Mouse (Mus musculus): ENCODE data around the gene Mettl24. TPM values are rescaled to one million over a fixed set of nuclear protein-coding genes. Genes with fewer than 3 reads are reported as not detected.
A peak's percentile ranks its signal among the peaks of the same experiment; 100 is the strongest.

Gene Mettl24
- polyA plus RNA-seq, 1 experiment: 0.62 TPM

GRCm38 (mm10) chr10:40672587-40673296 is 10.3 kb upstream of the Mettl24 start:
- no peak for TF ChIP-seq CTCF (IDR thresholded peaks at IDR 0.05; ENCODE audit: borderline replicate concordance, insufficient read depth, low read depth, low read length)
- no peak for TF ChIP-seq POLR2A (IDR thresholded peaks at IDR 0.05; ENCODE audit: borderline replicate concordance, insufficient read depth, low read length)
- Histone ChIP-seq H3K4me3 (replicated peaks; ENCODE audit: insufficient read depth, low read depth, low read length) (no peak overlapping the region), H3K27ac (ENCODE audit: insufficient read depth, low read length) (no peak overlapping the region), H3K27me3 (ENCODE audit: control insufficient read depth, insufficient read depth, low read length) (no peaks in the 10 kb centered on the region), H3K4me1 (ENCODE audit: control insufficient read depth, insufficient read depth, low read length) (no peaks in the 10 kb centered on the region)
- DNase-seq: no peak
- 55% methylated on average over 8 of the region's 8 CpGs for WGBS

- Histone ChIP-seq H3K4me1 (ENCODE audit: control insufficient read depth, insufficient read depth, low read length) (no peaks in the 10 kb centered on the region), H3K27me3 (ENCODE audit: control insufficient read depth, insufficient read depth, low read length) (no peaks in the 10 kb centered on the region), H3K27ac (ENCODE audit: insufficient read depth, low read length) (no peak overlapping the region), H3K4me3 (replicated peaks; ENCODE audit: insufficient read depth, low read depth, low read length) (no peak overlapping the region)
- TF ChIP-seq CTCF (IDR thresholded peaks at IDR 0.05; ENCODE audit: borderline replicate concordance, insufficient read depth, low read depth, low read length): no peak
- no peak for TF ChIP-seq POLR2A (IDR thresholded peaks at IDR 0.05; ENCODE audit: borderline replicate concordance, insufficient read depth, low read length)
- DNase-seq: no peak
- WGBS: 70% methylated on average over 7 of the region's 7 CpGs
These were observed 9.8 kb upstream of the Mettl24 start for GRCm38 (mm10) chr10:40673297-40673665.

- H3K4me3 ChIP-seq (replicated peaks; ENCODE audit: insufficient read depth, low read depth, low read length): no peak overlapping the region
- no peaks in the 10 kb centered on the region for H3K4me1 ChIP-seq (ENCODE audit: control insufficient read depth, insufficient read depth, low read length)
- no peak overlapping the region for H3K27ac ChIP-seq (ENCODE audit: insufficient read depth, low read length)
- TF ChIP-seq POLR2A (IDR thresholded peaks at IDR 0.05; ENCODE audit: borderline replicate concordance, insufficient read depth, low read length) (no peak), CTCF (IDR thresholded peaks at IDR 0.05; ENCODE audit: borderline replicate concordance, insufficient read depth, low read depth, low read length) (no peak)
- WGBS: 26% methylated on average over 13 of the region's 13 CpGs
- H3K27me3 ChIP-seq (ENCODE audit: control insufficient read depth, insufficient read depth, low read length): no peaks in the 10 kb centered on the region
- DNase-seq: no peak
These were observed 8.9 kb upstream of the Mettl24 start for GRCm38 (mm10) chr10:40674151-40674550.

GRCm38 (mm10) chr10:40675921-40676320 is 7.2 kb upstream of the Mettl24 start:
- 86% methylated on average over 7 of the region's 7 CpGs for WGBS
- no peaks in the 10 kb centered on the region for H3K27me3 ChIP-seq (ENCODE audit: control insufficient read depth, insufficient read depth, low read length)
- no peaks in the 10 kb centered on the region for H3K4me1 ChIP-seq (ENCODE audit: control insufficient read depth, insufficient read depth, low read length)

GRCm38 (mm10) chr10:40678477-40678876 is 4.6 kb upstream of the Mettl24 start:
- Histone ChIP-seq H3K27ac (ENCODE audit: insufficient read depth, low read length) (no peak overlapping the region), H3K27me3 (ENCODE audit: control insufficient read depth, insufficient read depth, low read length) (no peaks in the 10 kb centered on the region), H3K4me1 (ENCODE audit: control insufficient read depth, insufficient read depth, low read length) (peaks cover 2% of the 10 kb centered on the region; the same call in 1 of the 2 replicates), H3K4me3 (replicated peaks; ENCODE audit: insufficient read depth, low read depth, low read length) (no peak overlapping the region)
- no peak for TF ChIP-seq CTCF (IDR thresholded peaks at IDR 0.05; ENCODE audit: borderline replicate concordance, insufficient read depth, low read depth, low read length)
- TF ChIP-seq POLR2A (IDR thresholded peaks at IDR 0.05; ENCODE audit: borderline replicate concordance, insufficient read depth, low read length): no peak
- 81% methylated on average over 3 of the region's 3 CpGs for WGBS
- no peak for DNase-seq

More at GRCm38 (mm10) chr10:40675921-40676320, 7.2 kb upstream of the Mettl24 start:
- no peak overlapping the region for H3K27ac ChIP-seq (ENCODE audit: insufficient read depth, low read length)
- TF ChIP-seq CTCF (IDR thresholded peaks at IDR 0.05; ENCODE audit: borderline replicate concordance, insufficient read depth, low read depth, low read length) (no peak), POLR2A (IDR thresholded peaks at IDR 0.05; ENCODE audit: borderline replicate concordance, insufficient read depth, low read length) (no peak)
- DNase-seq: no peak
- no peak overlapping the region for H3K4me3 ChIP-seq (replicated peaks; ENCODE audit: insufficient read depth, low read depth, low read length)

- peak; percentile 40 to 53 for DNase-seq
- H3K27ac ChIP-seq (ENCODE audit: insufficient read depth, low read length): no peak overlapping the region
- H3K4me1 ChIP-seq (ENCODE audit: control insufficient read depth, insufficient read depth, low read length): peaks cover 2% of the 10 kb centered on the region; the same call in 1 of the 2 replicates
- H3K4me3 ChIP-seq (replicated peaks; ENCODE audit: insufficient read depth, low read depth, low read length): no peak overlapping the region
- 6% methylated on average over 8 of the region's 8 CpGs for WGBS
- no peaks in the 10 kb centered on the region for H3K27me3 ChIP-seq (ENCODE audit: control insufficient read depth, insufficient read depth, low read length)
- TF ChIP-seq CTCF (IDR thresholded peaks at IDR 0.05; ENCODE audit: borderline replicate concordance, insufficient read depth, low read depth, low read length): no peak
- no peak for TF ChIP-seq POLR2A (IDR thresholded peaks at IDR 0.05; ENCODE audit: borderline replicate concordance, insufficient read depth, low read length)
These were observed 612 bp upstream of the Mettl24 start for GRCm38 (mm10) chr10:40682470-40682869.

- WGBS: 69% methylated on average over 9 of the region's 9 CpGs
- no peaks in the 10 kb centered on the region for H3K27me3 ChIP-seq (ENCODE audit: control insufficient read depth, insufficient read depth, low read length)
- no peak overlapping the region for H3K4me3 ChIP-seq (replicated peaks; ENCODE audit: insufficient read depth, low read depth, low read length)
- TF ChIP-seq POLR2A (IDR thresholded peaks at IDR 0.05; ENCODE audit: borderline replicate concordance, insufficient read depth, low read length) (no peak), CTCF (IDR thresholded peaks at IDR 0.05; ENCODE audit: borderline replicate concordance, insufficient read depth, low read depth, low read length) (no peak)
- no peak overlapping the region for H3K27ac ChIP-seq (ENCODE audit: insufficient read depth, low read length)
- DNase-seq: no peak
- peaks cover 8% of the 10 kb centered on the region for H3K4me1 ChIP-seq (ENCODE audit: control insufficient read depth, insufficient read depth, low read length)
These were observed 779 bp downstream of the Mettl24 start for GRCm38 (mm10) chr10:40683868-40684253.

- peaks cover 8% of the 10 kb centered on the region for H3K4me1 ChIP-seq (ENCODE audit: control insufficient read depth, insufficient read depth, low read length)
- TF ChIP-seq POLR2A (IDR thresholded peaks at IDR 0.05; ENCODE audit: borderline replicate concordance, insufficient read depth, low read length) (no peak), CTCF (IDR thresholded peaks at IDR 0.05; ENCODE audit: borderline replicate concordance, insufficient read depth, low read depth, low read length) (no peak)
- H3K27me3 ChIP-seq (ENCODE audit: control insufficient read depth, insufficient read depth, low read length): no peaks in the 10 kb centered on the region
- H3K27ac ChIP-seq (ENCODE audit: insufficient read depth, low read length): no peak overlapping the region
- 96% methylated on average over 7 of the region's 7 CpGs for WGBS
- H3K4me3 ChIP-seq (replicated peaks; ENCODE audit: insufficient read depth, low read depth, low read length): no peak overlapping the region
- no peak for DNase-seq
These were observed 1.2 kb downstream of the Mettl24 start for GRCm38 (mm10) chr10:40684326-40684725.

Measured in cerebellum, adult 2 months (tissue).